Mouse (Mus musculus): ENCODE results near the gene Fstl3.

DNA sequence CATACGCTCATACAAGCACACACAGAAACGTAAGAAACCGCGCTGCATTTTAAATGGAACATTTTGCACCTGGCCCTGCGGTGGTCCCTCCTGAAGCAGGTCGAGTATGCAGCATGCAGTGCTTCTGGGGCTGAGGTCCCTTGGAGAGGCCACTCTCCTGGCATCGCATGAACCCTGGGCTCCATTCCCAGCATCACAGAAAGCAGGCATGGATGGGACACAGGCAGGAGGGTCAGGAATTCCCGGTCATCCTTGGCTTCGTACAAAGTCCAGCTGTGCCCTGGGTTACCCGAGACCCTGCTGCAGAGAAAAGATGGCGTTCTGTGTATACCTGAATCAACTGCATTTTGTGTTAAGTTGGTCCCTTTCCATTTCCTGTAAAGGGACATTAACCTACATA lies 23.4 kb downstream of the Fstl3 start:
- TF ChIP-seq CTCF (conservative IDR thresholded peaks at IDR 0.05; ENCODE audit: insufficient read depth, insufficient read length, low read depth, low read length), result no peak
- no peak for TF ChIP-seq POLR2A (IDR thresholded peaks at IDR 0.05; ENCODE audit: low read depth, low read length)

Measured in kidney, adult 2 months (tissue).